Mouse (Mus musculus): Measurements from ENCODE around the gene Ubxn7. TPM values are rescaled to one million over a fixed set of nuclear protein-coding genes. Genes with fewer than 3 reads are reported as not detected.
"Not testable (repeated sequence)": the region's sequence is repeated elsewhere in the genome, so short reads cannot be mapped to it uniquely, and the experiment has no call there.

The Ubxn7 gene
- polyA plus RNA-seq (2014; fragmentation: Nextera tagmentation; extraction: Ambion mirVana), result 18.4 and 30.3 TPM in 2 replicates

- H3K4me2 ChIP-seq (replicated peaks; ENCODE audit: low read depth, low read length), result peak within 1 kb of the TSS; percentile 39
- no peaks in the 10 kb centered on the region for H3K9me3 ChIP-seq (ENCODE audit: control insufficient read depth, low read length)
- H3K36me3 ChIP-seq (ENCODE audit: control insufficient read depth, insufficient read depth, low read length), result no peaks in the 10 kb centered on the region
- H3K27ac ChIP-seq (ENCODE audit: low read depth, low read length), result peak within 1 kb of the TSS; percentile 96
- under 1% methylated on average over 49 of the region's 52 CpGs for WGBS
- H3K9ac ChIP-seq (ENCODE audit: low read depth, low read length), result peak within 1 kb of the TSS; percentile 97
- no peaks in the 10 kb centered on the region for H3K27me3 ChIP-seq (ENCODE audit: control insufficient read depth, insufficient read depth, low read length)
- H3K4me3 ChIP-seq (ENCODE audit: low read length), result peak within 1 kb of the TSS; percentile 80
- ATAC-seq (ENCODE audit: low FRiP score, low TSS enrichment), result peak; percentile 95
- peaks cover 4% of the 10 kb centered on the region; the same call in 1 of the 2 replicates for H3K4me1 ChIP-seq (ENCODE audit: control insufficient read depth, insufficient read depth, low read length)
Measured at GRCm38 (mm10) chr16:32332040-32332555, at the start of gene Ubxn7. Gene Ubxn7, plus strand, starts transcription at chr16:32332257.

GRCm38 (mm10) chr16:32282608-32283007 is 49.4 kb upstream of the Ubxn7 start:
- H3K9me3 ChIP-seq (ENCODE audit: control insufficient read depth, low read length), result peaks cover 7% of the 10 kb centered on the region; the same call in 1 of the 2 replicates
- no peak overlapping the region for H3K9ac ChIP-seq (ENCODE audit: low read depth, low read length)
- no peak for ATAC-seq (ENCODE audit: low FRiP score, low TSS enrichment)
- peaks cover 53% of the 10 kb centered on the region for H3K36me3 ChIP-seq (ENCODE audit: control insufficient read depth, insufficient read depth, low read length)
- H3K27ac ChIP-seq (ENCODE audit: low read depth, low read length), result no peak overlapping the region
- 0 out of 2 replicates have a peak, but pooled peaks cover 6% of the 10 kb centered on the region for H3K4me1 ChIP-seq (ENCODE audit: control insufficient read depth, insufficient read depth, low read length)
- no peak overlapping the region for H3K4me2 ChIP-seq (replicated peaks; ENCODE audit: low read depth, low read length)
- no peaks in the 10 kb centered on the region for H3K27me3 ChIP-seq (ENCODE audit: control insufficient read depth, insufficient read depth, low read length)
- H3K4me3 ChIP-seq (ENCODE audit: low read length), result no peak overlapping the region

GRCm38 (mm10) chr16:32291821-32292220 is 40.2 kb upstream of the Ubxn7 start:
- no peak overlapping the region for H3K9ac ChIP-seq (ENCODE audit: low read depth, low read length)
- H3K9me3 ChIP-seq (ENCODE audit: control insufficient read depth, low read length), result no peaks in the 10 kb centered on the region
- H3K27ac ChIP-seq (ENCODE audit: low read depth, low read length), result no peak overlapping the region
- no peaks in the 10 kb centered on the region for H3K4me1 ChIP-seq (ENCODE audit: control insufficient read depth, insufficient read depth, low read length)
- no peak overlapping the region for H3K4me3 ChIP-seq (ENCODE audit: low read length)
- H3K36me3 ChIP-seq (ENCODE audit: control insufficient read depth, insufficient read depth, low read length), result peaks cover 52% of the 10 kb centered on the region
- no peaks in the 10 kb centered on the region for H3K27me3 ChIP-seq (ENCODE audit: control insufficient read depth, insufficient read depth, low read length)
- no peak overlapping the region for H3K4me2 ChIP-seq (replicated peaks; ENCODE audit: low read depth, low read length)
- ATAC-seq (ENCODE audit: low FRiP score, low TSS enrichment), result no peak
- WGBS, result 97% methylated on average over 4 of the region's 4 CpGs

DNA sequence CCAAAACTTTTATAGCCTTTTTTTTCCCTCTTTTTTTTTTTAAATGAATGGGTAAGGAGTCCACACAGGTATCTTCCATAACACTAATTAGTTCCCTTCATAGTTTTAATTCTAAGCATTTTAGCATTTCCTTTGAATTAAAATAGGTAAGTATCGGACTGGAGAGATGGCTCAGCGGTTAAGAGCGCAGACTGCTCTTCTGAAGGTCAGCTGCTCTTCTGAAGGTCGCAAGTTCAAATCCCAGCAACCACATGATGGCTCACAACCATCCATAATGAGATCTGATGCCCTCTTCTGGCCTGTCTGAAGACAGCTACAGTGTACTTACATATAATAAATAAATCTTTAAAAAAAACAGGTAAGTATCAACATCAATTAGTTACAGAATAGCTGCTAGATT is 32.4 kb upstream of the Ubxn7 start:
- WGBS, result 98% methylated on average over 4 of the region's 4 CpGs
- peaks cover 45% of the 10 kb centered on the region for H3K36me3 ChIP-seq (ENCODE audit: control insufficient read depth, insufficient read depth, low read length)

DNA sequence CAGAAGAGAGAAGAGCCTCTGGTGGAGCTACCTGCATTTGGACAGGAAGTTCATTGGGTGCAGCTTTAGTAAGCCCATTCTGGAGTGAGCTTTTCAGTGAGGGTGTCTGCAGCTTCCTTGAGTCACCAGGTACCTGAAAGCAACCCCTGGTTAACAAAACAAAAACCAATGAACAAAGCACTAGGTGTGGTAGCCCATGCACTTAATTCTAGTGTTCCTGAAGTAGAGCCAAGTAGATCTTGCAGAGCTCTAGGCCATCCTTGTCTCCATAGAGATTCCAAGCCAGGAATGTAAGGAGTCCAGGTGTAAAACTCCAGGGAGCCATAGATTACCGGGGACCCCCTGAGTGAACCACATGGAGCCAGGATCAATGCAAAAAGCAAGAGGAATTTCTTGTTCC is 29.0 kb upstream of the Ubxn7 start:
- Histone ChIP-seq H3K9ac (ENCODE audit: low read depth, low read length) (no peak overlapping the region), H3K4me1 (ENCODE audit: control insufficient read depth, insufficient read depth, low read length) (no peaks in the 10 kb centered on the region), H3K27me3 (ENCODE audit: control insufficient read depth, insufficient read depth, low read length) (no peaks in the 10 kb centered on the region), H3K9me3 (ENCODE audit: control insufficient read depth, low read length) (no peaks in the 10 kb centered on the region), H3K4me2 (replicated peaks; ENCODE audit: low read depth, low read length) (no peak overlapping the region), H3K27ac (ENCODE audit: low read depth, low read length) (no peak overlapping the region), H3K4me3 (ENCODE audit: low read length) (no peak overlapping the region), H3K36me3 (ENCODE audit: control insufficient read depth, insufficient read depth, low read length) (peaks cover 22% of the 10 kb centered on the region)
- 42% methylated on average over 1 of the region's 1 CpGs for WGBS
- no peak for ATAC-seq (ENCODE audit: low FRiP score, low TSS enrichment)

More for the DNA sequence above, 32.4 kb upstream of the Ubxn7 start:
- H3K4me1 ChIP-seq (ENCODE audit: control insufficient read depth, insufficient read depth, low read length); H3K9me3 ChIP-seq (ENCODE audit: control insufficient read depth, low read length); H3K27me3 ChIP-seq (ENCODE audit: control insufficient read depth, insufficient read depth, low read length); H3K27ac ChIP-seq (ENCODE audit: low read depth, low read length); H3K9ac ChIP-seq (ENCODE audit: low read depth, low read length); H3K4me3 ChIP-seq (ENCODE audit: low read length); H3K4me2 ChIP-seq (replicated peaks; ENCODE audit: low read depth, low read length); ATAC-seq (ENCODE audit: low FRiP score, low TSS enrichment): not testable (repeated sequence)

- ATAC-seq (ENCODE audit: low FRiP score, low TSS enrichment), result no peak
- Histone ChIP-seq H3K4me1 (ENCODE audit: control insufficient read depth, insufficient read depth, low read length) (no peaks in the 10 kb centered on the region), H3K4me2 (replicated peaks; ENCODE audit: low read depth, low read length) (no peak overlapping the region), H3K36me3 (ENCODE audit: control insufficient read depth, insufficient read depth, low read length) (peaks cover 14% of the 10 kb centered on the region), H3K27ac (ENCODE audit: low read depth, low read length) (no peak overlapping the region), H3K4me3 (ENCODE audit: low read length) (no peak overlapping the region), H3K27me3 (ENCODE audit: control insufficient read depth, insufficient read depth, low read length) (no peaks in the 10 kb centered on the region), H3K9ac (ENCODE audit: low read depth, low read length) (no peak overlapping the region), H3K9me3 (ENCODE audit: control insufficient read depth, low read length) (no peaks in the 10 kb centered on the region)
- 96% methylated on average over 7 of the region's 7 CpGs for WGBS
Measured at GRCm38 (mm10) chr16:32303886-32304285, 28.2 kb upstream of the Ubxn7 start.

GRCm38 (mm10) chr16:32311970-32312369 is 20.1 kb upstream of the Ubxn7 start:
- H3K9me3 ChIP-seq (ENCODE audit: control insufficient read depth, low read length), result no peaks in the 10 kb centered on the region
- no peak for ATAC-seq (ENCODE audit: low FRiP score, low TSS enrichment)
- H3K4me2 ChIP-seq (replicated peaks; ENCODE audit: low read depth, low read length), result no peak overlapping the region
- no peak overlapping the region for H3K27ac ChIP-seq (ENCODE audit: low read depth, low read length)
- H3K9ac ChIP-seq (ENCODE audit: low read depth, low read length), result no peak overlapping the region
- H3K27me3 ChIP-seq (ENCODE audit: control insufficient read depth, insufficient read depth, low read length), result no peaks in the 10 kb centered on the region
- H3K4me1 ChIP-seq (ENCODE audit: control insufficient read depth, insufficient read depth, low read length), result no peaks in the 10 kb centered on the region
- H3K36me3 ChIP-seq (ENCODE audit: control insufficient read depth, insufficient read depth, low read length), result no peaks in the 10 kb centered on the region
- WGBS, result 70% methylated on average over 4 of the region's 4 CpGs
- H3K4me3 ChIP-seq (ENCODE audit: low read length), result no peak overlapping the region

DNA sequence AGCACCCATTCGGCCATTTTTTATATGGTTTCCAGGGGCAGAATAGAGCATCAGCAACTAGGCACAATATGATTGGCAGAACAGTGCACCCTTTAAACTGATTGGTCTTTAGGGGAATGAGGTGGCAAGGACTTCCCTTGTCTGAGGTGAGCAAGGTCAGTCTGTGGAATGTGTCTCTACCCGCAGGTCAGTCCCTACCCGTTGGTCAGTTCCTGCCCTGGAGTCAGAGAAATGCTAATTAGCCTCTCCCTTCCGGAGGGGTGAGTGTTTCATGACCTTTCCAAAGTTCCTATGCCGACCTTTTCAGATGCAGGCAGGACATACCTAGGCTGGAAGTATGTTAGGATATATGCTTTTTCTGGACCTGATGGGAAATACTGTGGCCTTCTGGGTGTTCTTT is 19.7 kb upstream of the Ubxn7 start:
- no peak for ATAC-seq (ENCODE audit: low FRiP score, low TSS enrichment)
- Histone ChIP-seq H3K4me3 (ENCODE audit: low read length) (no peak overlapping the region), H3K9me3 (ENCODE audit: control insufficient read depth, low read length) (no peaks in the 10 kb centered on the region), H3K27me3 (ENCODE audit: control insufficient read depth, insufficient read depth, low read length) (no peaks in the 10 kb centered on the region), H3K4me1 (ENCODE audit: control insufficient read depth, insufficient read depth, low read length) (no peaks in the 10 kb centered on the region), H3K4me2 (replicated peaks; ENCODE audit: low read depth, low read length) (no peak overlapping the region), H3K36me3 (ENCODE audit: control insufficient read depth, insufficient read depth, low read length) (no peaks in the 10 kb centered on the region), H3K9ac (ENCODE audit: low read depth, low read length) (no peak overlapping the region), H3K27ac (ENCODE audit: low read depth, low read length) (no peak overlapping the region)
- WGBS, result 32% methylated on average over 5 of the region's 5 CpGs

DNA sequence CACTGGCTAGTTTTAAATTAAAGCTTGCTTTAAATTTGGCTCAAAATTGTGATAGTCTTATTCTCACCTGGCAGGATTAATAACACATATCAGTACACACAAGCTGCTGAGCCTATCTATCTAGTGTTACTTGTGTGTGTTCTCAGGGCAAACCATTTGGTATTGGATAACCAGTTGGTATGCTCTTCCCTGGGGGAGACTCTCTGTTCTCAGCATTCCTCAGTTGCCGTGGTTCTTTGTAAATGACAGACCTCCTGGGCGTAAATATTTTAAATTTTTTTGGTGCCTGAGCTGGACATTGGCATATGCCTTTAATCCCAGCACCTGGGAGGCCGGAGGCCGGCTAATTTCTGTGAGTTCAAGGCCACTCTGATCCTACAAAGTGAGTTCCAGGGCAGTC is 19.2 kb upstream of the Ubxn7 start:
- no peak overlapping the region for H3K4me2 ChIP-seq (replicated peaks; ENCODE audit: low read depth, low read length)
- no peaks in the 10 kb centered on the region for H3K4me1 ChIP-seq (ENCODE audit: control insufficient read depth, insufficient read depth, low read length)
- no peak overlapping the region for H3K27ac ChIP-seq (ENCODE audit: low read depth, low read length)
- 59% methylated on average over 4 of the region's 4 CpGs for WGBS
- no peak overlapping the region for H3K4me3 ChIP-seq (ENCODE audit: low read length)
- H3K36me3 ChIP-seq (ENCODE audit: control insufficient read depth, insufficient read depth, low read length), result no peaks in the 10 kb centered on the region
- no peak overlapping the region for H3K9ac ChIP-seq (ENCODE audit: low read depth, low read length)
- no peaks in the 10 kb centered on the region for H3K27me3 ChIP-seq (ENCODE audit: control insufficient read depth, insufficient read depth, low read length)
- no peaks in the 10 kb centered on the region for H3K9me3 ChIP-seq (ENCODE audit: control insufficient read depth, low read length)
- ATAC-seq (ENCODE audit: low FRiP score, low TSS enrichment), result no peak

All from kidney, embryonic 14.5 days (tissue).